10 mouse cellular contexts compared by ENCODE assay signal in genomic region chr19:21942286-21942685, GRCm38 (mm10).
DNase-seq lines count a peak whose midpoint lies in the region; ATAC-seq and TF ChIP-seq lines count a peak whose summit lies in the region.
"Had no signal": no experiment of that assay in that cellular context is flagged by ENCODE, and none has a peak within 500 bp of the region (broad histone marks: within the 10 kb centered on the region; RNA-seq: fewer than 3 reads in every experiment).

No protein-coding gene starts in this region.

- no peak for TF ChIP-seq EP300 in CH12.LX (IDR thresholded peaks at IDR 0.05; ENCODE audit: low read length)

- H3K4me2 ChIP-seq in CH12.LX (ENCODE audit: insufficient read depth, low read depth, poor library complexity, severe bottlenecking) = peak overlapping the region; percentile 29
- peak overlapping the region; percentile 27; the same call in 1 of the 2 replicates for H3K4me2 ChIP-seq in heart, embryonic 14.5 days (ENCODE audit: low read length)

- in situ Hi-C loops in CH12.LX (cut with MboI; ENCODE audit: low pct_ligation_motif_present, low pct_unique_long_range_greater_than_20kb, low sequenced_read_pairs) = loop anchor here (10.0 kb wide), 1 partner anchor 167 kb away; the partner anchor contains the start of gene Cemip2

- no peaks in the 10 kb centered on the region for H3K36me3 ChIP-seq in CH12.LX (replicated peaks in 1 of 2; ENCODE audit: control insufficient read depth in 1 of 2, insufficient read depth in 1 of 2, low read length in 1 of 2)
- no peaks in the 10 kb centered on the region for H3K36me3 ChIP-seq in heart, embryonic 14.5 days (ENCODE audit: control insufficient read depth, insufficient read depth, low read length)
- no peaks in the 10 kb centered on the region for H3K36me3 ChIP-seq in limb, embryonic 10.5 days

- H3K4me1 ChIP-seq in CH12.LX (ENCODE audit: control insufficient read depth in 1 of 2, insufficient read depth in 2 of 2) = peaks cover under 1 to 16% of the 10 kb centered on the region in 2 experiments; a peak in 3 of 4 replicates
- H3K4me1 ChIP-seq in heart, embryonic 14.5 days (ENCODE audit: control insufficient read depth in 2 of 2, insufficient read depth in 2 of 2, low read length in 2 of 2) = peaks cover 0 to 2% of the 10 kb centered on the region in 2 experiments; a peak in 1 of 4 replicates
- peaks cover 5% of the 10 kb centered on the region; the same call in 1 of the 2 replicates for H3K4me1 ChIP-seq in limb, embryonic 10.5 days

- no peak for TF ChIP-seq RAD21 in CH12.LX (IDR thresholded peaks at IDR 0.05; ENCODE audit: low read depth, low read length)

- TF ChIP-seq POLR2A in CH12.LX (IDR thresholded peaks at IDR 0.05; ENCODE audit: low read depth, low read length) = no peak

- TF ChIP-seq CTCF in CH12.LX (conservative IDR thresholded peaks at IDR 0.05 in 1 of 2, IDR thresholded peaks at IDR 0.05 in 1 of 2; ENCODE audit: low read depth in 2 of 2, low read length in 2 of 2) = no peak

- WGBS in heart, embryonic 14.5 days = 54% methylated on average over 11 of the region's 11 CpGs
- WGBS in limb, embryonic 10.5 days = 70% methylated on average over 11 of the region's 11 CpGs

- H3K9me3 ChIP-seq in CH12.LX (replicated peaks; ENCODE audit: low read length) = no peaks in the 10 kb centered on the region
- H3K9me3 ChIP-seq in heart, embryonic 14.5 days (ENCODE audit: control insufficient read depth, low read length) = no peaks in the 10 kb centered on the region
- H3K9me3 ChIP-seq in limb, embryonic 10.5 days (replicated peaks) = no peaks in the 10 kb centered on the region

- peak; percentile 52 for DNase-seq in heart, adult 18-20 months
- DNase-seq in heart, postnatal 4 days = no peak
- no peak for DNase-seq in CH12.LX (ENCODE audit: extremely low read depth)
- DNase-seq in limb, embryonic 10.5 days (ENCODE audit: low spot score) = no peak
- DNase-seq in cerebellum, adult 18-20 months = no peak
- no peak for DNase-seq in gastrocnemius, postnatal 25 days
- DNase-seq: cerebellum, postnatal 14 days had no signal

- H3K4me3 ChIP-seq in CH12.LX (replicated peaks in 1 of 3; ENCODE audit: low read depth in 2 of 3, low read length in 2 of 3, poor library complexity in 1 of 3) = no peak overlapping the region
- H3K4me3 ChIP-seq in heart, embryonic 14.5 days (ENCODE audit: control insufficient read depth in 1 of 2, insufficient read depth in 1 of 2, low read depth in 1 of 2, low read length in 2 of 2) = no peak overlapping the region
- H3K4me3 ChIP-seq in limb, embryonic 10.5 days = no peak overlapping the region

- no peak overlapping the region for H3K27ac ChIP-seq in CH12.LX (ENCODE audit: insufficient read depth, low read depth)
- peak overlapping the region; percentile 84 to 85 for H3K27ac ChIP-seq in heart, embryonic 14.5 days (replicated peaks in 1 of 2; ENCODE audit: control insufficient read depth in 1 of 2, insufficient read depth in 1 of 2, low read depth in 2 of 2, low read length in 2 of 2)
- peak overlapping the region; percentile 36; the same call in 1 of the 2 replicates for H3K27ac ChIP-seq in limb, embryonic 10.5 days

- H3K9ac ChIP-seq in CH12.LX (ENCODE audit: insufficient read depth, low read depth) = no peak overlapping the region
- no peak overlapping the region for H3K9ac ChIP-seq in heart, embryonic 14.5 days (ENCODE audit: low read length)

- H3K79me2 ChIP-seq in CH12.LX (replicated peaks; ENCODE audit: control insufficient read depth, extremely low read depth, insufficient read depth, poor library complexity, severe bottlenecking) = no peaks in the 10 kb centered on the region

- ATAC-seq in heart, embryonic 14.5 days (ENCODE audit: insufficient number of reproducible peaks, insufficient read depth, low FRiP score, low read depth) = no peak
- ATAC-seq in inflammation-experienced regulatory T-cells, adult 6 months = no peak
- ATAC-seq: activated CD4-positive, CD25-positive, alpha-beta regulatory T cell, adult 4 months had no signal

- H3K27me3 ChIP-seq in CH12.LX (replicated peaks) = no peaks in the 10 kb centered on the region
- no peaks in the 10 kb centered on the region for H3K27me3 ChIP-seq in heart, embryonic 14.5 days (ENCODE audit: control insufficient read depth, insufficient read depth, low read length)
- no peaks in the 10 kb centered on the region for H3K27me3 ChIP-seq in limb, embryonic 10.5 days (ENCODE audit: low read depth, poor library complexity, severe bottlenecking)

- dilution Hi-C loops in CH12.LX (cut with MboI; ENCODE audit: extremely low pct_ligation_motif_present, extremely low pct_unique_long_range_greater_than_20kb, low sequenced_read_pairs) = no loop called here

TF ChIP-seq in CH12.LX, 34 proteins besides CTCF, POLR2A, EP300 and RAD21:
- TF ChIP-seq ZC3H11A (IDR thresholded peaks at IDR 0.05; ENCODE audit: low read depth, low read length) (no peak), TCF12 (IDR thresholded peaks at IDR 0.05; ENCODE audit: low read depth, low read length) (no peak), RCOR1 (conservative IDR thresholded peaks at IDR 0.05; ENCODE audit: low read depth, low read length) (no peak), ZKSCAN1 (IDR thresholded peaks at IDR 0.05; ENCODE audit: borderline replicate concordance, low read depth, low read length) (no peak), ETS1 (conservative IDR thresholded peaks at IDR 0.05; ENCODE audit: low read depth, low read length) (no peak), MYC (IDR thresholded peaks at IDR 0.05; ENCODE audit: low read depth, low read length) (no peak), MAFK (IDR thresholded peaks at IDR 0.05; ENCODE audit: insufficient replicate concordance, low read length) (no peak), MAX (IDR thresholded peaks at IDR 0.05; ENCODE audit: low read length) (no peak), IRF4 (IDR thresholded peaks at IDR 0.05; ENCODE audit: low read depth, low read length) (no peak), KAT2A (IDR thresholded peaks at IDR 0.05; ENCODE audit: insufficient replicate concordance, low read length) (no peak), MXI1 (IDR thresholded peaks at IDR 0.05; ENCODE audit: low read depth, low read length) (no peak), MAZ (IDR thresholded peaks at IDR 0.05; ENCODE audit: low read depth, low read length) (no peak), CHD2 (IDR thresholded peaks at IDR 0.05; ENCODE audit: low read length) (no peak), POLR2AphosphoS2 (IDR thresholded peaks at IDR 0.05; ENCODE audit: low read depth, low read length) (no peak), MEF2A (IDR thresholded peaks at IDR 0.05; ENCODE audit: borderline replicate concordance, low read depth, low read length) (no peak), SIN3A (IDR thresholded peaks at IDR 0.05; ENCODE audit: low read length) (no peak), HCFC1 (IDR thresholded peaks at IDR 0.05; ENCODE audit: low read depth, low read length) (no peak), USF2 (conservative IDR thresholded peaks at IDR 0.05; ENCODE audit: low read depth, low read length) (no peak), ZNF384 (IDR thresholded peaks at IDR 0.05; ENCODE audit: low read depth, low read length) (no peak)

Comparison
In these comparisons a context has a peak if more than half of its experiments do, and no peak if none do; other contexts are left out.
1. DNase-seq: peak in heart, adult 18-20 months (2 of 2); none in heart, postnatal 4 days (single experiment), CH12.LX (single experiment), limb, embryonic 10.5 days (single experiment), cerebellum, adult 18-20 months (0 of 2) and gastrocnemius, postnatal 25 days (single experiment).